Mouse (Mus musculus): ENCODE results near the gene Iffo2.

Gene Iffo2

GRCm38 (mm10) chr4:139582903-139583302 is 52.6 kb downstream of the Iffo2 start:
- no peak for DNase-seq (ENCODE audit: low spot score)

GRCm38 (mm10) chr4:139583629-139584245 is 53.4 kb downstream of the Iffo2 start:
- DNase-seq (ENCODE audit: low spot score): no peak

- no peak for DNase-seq (ENCODE audit: low spot score)
Measured at GRCm38 (mm10) chr4:139584704-139585103, 54.4 kb downstream of the Iffo2 start.

- no peak for DNase-seq (ENCODE audit: low spot score)
Measured at GRCm38 (mm10) chr4:139585713-139586112, 55.4 kb downstream of the Iffo2 start.

- DNase-seq (ENCODE audit: low spot score): no peak
Measured at GRCm38 (mm10) chr4:139587370-139587769, 57.0 kb downstream of the Iffo2 start.

GRCm38 (mm10) chr4:139587773-139588172 is 57.4 kb downstream of the Iffo2 start:
- DNase-seq (ENCODE audit: low spot score): no peak

GRCm38 (mm10) chr4:139589351-139590027 is 59.1 kb downstream of the Iffo2 start:
- DNase-seq (ENCODE audit: low spot score): no peak

GRCm38 (mm10) chr4:139590446-139590845 is 60.1 kb downstream of the Iffo2 start:
- DNase-seq (ENCODE audit: low spot score): no peak

- DNase-seq (ENCODE audit: low spot score): no peak
Measured at GRCm38 (mm10) chr4:139592895-139593294, 62.5 kb downstream of the Iffo2 start.

- no peak for DNase-seq (ENCODE audit: low spot score)
Measured at GRCm38 (mm10) chr4:139593383-139593782, 63.0 kb downstream of the Iffo2 start.

GRCm38 (mm10) chr4:139594062-139594461 is 63.7 kb downstream of the Iffo2 start:
- no peak for DNase-seq (ENCODE audit: low spot score)

GRCm38 (mm10) chr4:139596715-139597114 is 66.4 kb downstream of the Iffo2 start:
- no peak for DNase-seq (ENCODE audit: low spot score)

GRCm38 (mm10) chr4:139597286-139598284 is 67.2 kb downstream of the Iffo2 start:
- no peak for DNase-seq (ENCODE audit: low spot score)

- no peak for DNase-seq (ENCODE audit: low spot score)
Measured at GRCm38 (mm10) chr4:139598356-139598755, 68.0 kb downstream of the Iffo2 start.

GRCm38 (mm10) chr4:139598950-139599518 is 68.7 kb downstream of the Iffo2 start:
- peak; percentile 77 for DNase-seq (ENCODE audit: low spot score)

GRCm38 (mm10) chr4:139601519-139602356 is 71.4 kb downstream of the Iffo2 start:
- DNase-seq (ENCODE audit: low spot score): no peak

GRCm38 (mm10) chr4:139602357-139603244 is 72.3 kb downstream of the Iffo2 start, which contains the start of gene Gm21969:
Gm21969 (plus strand) TSS chr4:139603186.
- DNase-seq (ENCODE audit: low spot score): peak; percentile 76

GRCm38 (mm10) chr4:139605216-139605615 is 74.9 kb downstream of the Iffo2 start:
- DNase-seq (ENCODE audit: low spot score): no peak

- no peak for DNase-seq (ENCODE audit: low spot score)
Measured at GRCm38 (mm10) chr4:139606732-139607131, 76.4 kb downstream of the Iffo2 start.

- no peak for DNase-seq (ENCODE audit: low spot score)
Measured at GRCm38 (mm10) chr4:139608975-139609374, 78.6 kb downstream of the Iffo2 start.
